Mouse (Mus musculus) heart, postnatal 0 days (tissue): ENCODE measurements around the gene Sez6l. TPM values are rescaled to one million over a fixed set of nuclear protein-coding genes. Genes with fewer than 3 reads are reported as not detected.

Experiments used
- ATAC-seq: fragments of 200-750 bp; cut with Nextera tagmentation; 2 replicates; pipeline ENCODE4 v1.8.0; 2017; ENCODE audit warnings: low read depth, moderate number of reproducible peaks, moderate library complexity; ENCODE audit not compliant: insufficient read depth
- DNase-seq: peaks from one replicate; pipeline ENCODE4 v3.0.0-alpha.2; 2016; ENCODE audit warnings: low spot score
- H3K27ac ChIP-seq: fragments of 300-500 bp; sonication (generic); 2 replicates; pipeline ENCODE4 v1.5.1; 2014; ENCODE audit warnings: low read depth, mild to moderate bottlenecking
- H3K27me3 ChIP-seq: fragments of 300-500 bp; sonication (generic); 2 replicates; pipeline ENCODE4 v1.6.1; 2014; ENCODE audit warnings: low read length, mixed read lengths; ENCODE audit not compliant: control insufficient read depth, insufficient read depth
- H3K36me3 ChIP-seq: fragments of 300-500 bp; sonication (generic); replicated peaks from 2 replicates; pipeline ENCODE4 v1.6.1; 2014; ENCODE audit warnings: low read length, mixed read lengths; ENCODE audit not compliant: control insufficient read depth, insufficient read depth
- H3K4me1 ChIP-seq: fragments of 300-500 bp; sonication (generic); 2 replicates; pipeline ENCODE4 v1.6.1; 2014; ENCODE audit warnings: antibody characterized with exemption; ENCODE audit not compliant: control insufficient read depth, insufficient read depth
- H3K4me2 ChIP-seq: fragments of 300-500 bp; sonication (generic); 2 replicates; pipeline ENCODE4 v1.6.1; 2014; ENCODE audit warnings: low read depth, mild to moderate bottlenecking, low read length, moderate library complexity
- H3K4me3 ChIP-seq: fragments of 300-500 bp; sonication (generic); 2 replicates; pipeline ENCODE4 v1.5.1; 2014; ENCODE audit warnings: low read depth, low read length
- H3K9ac ChIP-seq: fragments of 300-500 bp; sonication (generic); replicated peaks from 2 replicates; pipeline ENCODE4 v1.6.1; 2014; ENCODE audit warnings: low read depth, low read length, mixed read lengths
- H3K9me3 ChIP-seq: fragments of 300-500 bp; sonication (generic); replicated peaks from 2 replicates; pipeline ENCODE4 v1.6.1; 2016; ENCODE audit warnings: low read length; ENCODE audit not compliant: control insufficient read depth
- CTCF ChIP-seq: IDR thresholded peaks from 2 replicates; pipeline ENCODE4 v1.5.1; 2016; ENCODE audit warnings: antibody characterized with exemption, control low read depth, low read depth
- EP300 ChIP-seq: IDR thresholded peaks from 2 replicates; pipeline ENCODE4 v1.6.1; 2016; ENCODE audit warnings: antibody characterized with exemption, low read depth
- WGBS: fragments of 180-500 bp; shearing (Covaris S2); extraction: QIAGEN DNeasy Blood & Tissue Kit; methylation state at CpG from one replicate; pipeline ENCODE4 v1.1.7; 2014; 5-methylcytosine and 5-hydroxymethylcytosine counted together
- polyA plus RNA-seq: library from polyadenylated mRNA; unstranded; fragments of >200 nt; fragmentation: Nextera tagmentation; extraction: Ambion mirVana; gene quantifications from 2 replicates; pipeline ENCODE4 v1.2.1, GENCODE M21; 2015
- total RNA-seq: library from RNA; depleted of rRNA; stranded (reverse); fragments of >200 nt; gene quantifications from 2 replicates; pipeline ENCODE4 v1.2.3, GENCODE M21; 2014; ENCODE audit warnings: low replicate concordance

Gene Sez6l
- total and polyA plus RNA-seq, 2 experiments from 2014 or later = 0.10 TPM; not detected in 1

GRCm38 (mm10) chr5:112546771-112547170 is 30.2 kb downstream of the Sez6l start:
- no peak overlapping the region for H3K27ac ChIP-seq

GRCm38 (mm10) chr5:112538295-112538694 is 38.7 kb downstream of the Sez6l start:
- no peak overlapping the region for H3K4me3 ChIP-seq
- H3K9ac ChIP-seq = no peak overlapping the region
- no peaks in the 10 kb centered on the region for H3K4me1 ChIP-seq
- no peaks in the 10 kb centered on the region for H3K9me3 ChIP-seq
- peaks cover 50% of the 10 kb centered on the region for H3K27me3 ChIP-seq
- no peak overlapping the region for H3K4me2 ChIP-seq
- WGBS = 26% methylated on average over 3 of the region's 3 CpGs
- DNase-seq (no peak), ATAC-seq (no peak)
- H3K36me3 ChIP-seq = no peaks in the 10 kb centered on the region
- no peak for TF ChIP-seq EP300
- no peak for TF ChIP-seq CTCF
- H3K27ac ChIP-seq = no peak overlapping the region

More at GRCm38 (mm10) chr5:112546771-112547170, 30.2 kb downstream of the Sez6l start:
- H3K4me1 ChIP-seq = no peaks in the 10 kb centered on the region
- no peak overlapping the region for H3K4me2 ChIP-seq
- no peak overlapping the region for H3K4me3 ChIP-seq
- no peaks in the 10 kb centered on the region for H3K36me3 ChIP-seq
- H3K9ac ChIP-seq = no peak overlapping the region
- peaks cover 57% of the 10 kb centered on the region for H3K27me3 ChIP-seq
- 54% methylated on average over 6 of the region's 6 CpGs for WGBS
- no peak for TF ChIP-seq EP300
- no peak for TF ChIP-seq CTCF
- ATAC-seq (no peak), DNase-seq (no peak)
- H3K9me3 ChIP-seq = no peaks in the 10 kb centered on the region

GRCm38 (mm10) chr5:112535868-112536267 is 41.1 kb downstream of the Sez6l start:
- WGBS = 59% methylated on average over 12 of the region's 12 CpGs
- no peak overlapping the region for H3K27ac ChIP-seq
- H3K36me3 ChIP-seq = no peaks in the 10 kb centered on the region
- 0 out of 2 replicates have a peak, but pooled peaks cover 7% of the 10 kb centered on the region for H3K9me3 ChIP-seq
- ATAC-seq (no peak), DNase-seq (no peak)
- H3K27me3 ChIP-seq = peaks cover 51% of the 10 kb centered on the region
- H3K4me1 ChIP-seq = no peaks in the 10 kb centered on the region
- no peak overlapping the region for H3K4me3 ChIP-seq
- TF ChIP-seq EP300 (no peak), CTCF (no peak)
- no peak overlapping the region for H3K4me2 ChIP-seq
- H3K9ac ChIP-seq = no peak overlapping the region

- Histone ChIP-seq H3K9me3 (0 out of 2 replicates have a peak, but pooled peaks cover 7% of the 10 kb centered on the region), H3K36me3 (no peaks in the 10 kb centered on the region), H3K9ac (no peak overlapping the region), H3K4me2 (no peak overlapping the region), H3K27ac (no peak overlapping the region), H3K4me3 (no peak overlapping the region), H3K4me1 (no peaks in the 10 kb centered on the region), H3K27me3 (peaks cover 57% of the 10 kb centered on the region)
- TF ChIP-seq EP300 = no peak
- TF ChIP-seq CTCF = no peak
- ATAC-seq = no peak
- 54% methylated on average over 11 of the region's 11 CpGs for WGBS
- DNase-seq = no peak
Measured at GRCm38 (mm10) chr5:112534146-112534545, 42.8 kb downstream of the Sez6l start.

- H3K36me3 ChIP-seq = no peaks in the 10 kb centered on the region
- no peaks in the 10 kb centered on the region for H3K4me1 ChIP-seq
- H3K9me3 ChIP-seq = 0 out of 2 replicates have a peak, but pooled peaks cover 7% of the 10 kb centered on the region
- H3K27ac ChIP-seq = no peak overlapping the region
- peaks cover 59% of the 10 kb centered on the region for H3K27me3 ChIP-seq
- TF ChIP-seq EP300 = no peak
- TF ChIP-seq CTCF = no peak
- no peak overlapping the region for H3K9ac ChIP-seq
- WGBS = 45% methylated on average over 16 of the region's 16 CpGs
- H3K4me2 ChIP-seq = no peak overlapping the region
- no peak for DNase-seq
- no peak overlapping the region for H3K4me3 ChIP-seq
- no peak for ATAC-seq
Measured at GRCm38 (mm10) chr5:112533312-112534075, 43.5 kb downstream of the Sez6l start.
